Mouse (Mus musculus): ENCODE data around the gene Hist1h2ad. TPM values are rescaled to one million over a fixed set of nuclear protein-coding genes. Genes with fewer than 3 reads are reported as not detected.
"Not testable (repeated sequence)": the region's sequence is repeated elsewhere in the genome, so short reads cannot be mapped to it uniquely, and the experiment has no call there.

Gene Hist1h2ad
- polyA plus RNA-seq, 1 experiment from 2014 or later, result not detected

GRCm38 (mm10) chr13:23561531-23561882 lies 12.7 kb upstream of the Hist1h2ad start:
- peak overlapping the region; percentile 67 for H3K4me2 ChIP-seq (replicated peaks)
- peak overlapping the region; percentile 62; the same call in 1 of the 2 replicates for H3K9ac ChIP-seq
- not testable (repeated sequence) for H3K4me1 ChIP-seq (replicated peaks; ENCODE audit: control insufficient read depth, insufficient read depth, low read length); H3K27me3 ChIP-seq (ENCODE audit: control insufficient read depth, insufficient read depth, low read length); H3K9me3 ChIP-seq (ENCODE audit: control insufficient read depth, low read length); ATAC-seq (ENCODE audit: low FRiP score); DNase-seq (ENCODE audit: low spot score); H3K36me3 ChIP-seq (replicated peaks; ENCODE audit: control insufficient read depth, insufficient read depth)
- whole genome bisulfite sequencing, result 0% methylated on average over 2 of the region's 5 CpGs
- H3K4me3 ChIP-seq (replicated peaks; ENCODE audit: low read length), result peak overlapping the region; percentile 34
- peak overlapping the region; percentile 96 for H3K27ac ChIP-seq

- not testable (repeated sequence) for H3K9me3 ChIP-seq (ENCODE audit: control insufficient read depth, low read length); H3K4me1 ChIP-seq (replicated peaks; ENCODE audit: control insufficient read depth, insufficient read depth, low read length); H3K27me3 ChIP-seq (ENCODE audit: control insufficient read depth, insufficient read depth, low read length); H3K36me3 ChIP-seq (replicated peaks; ENCODE audit: control insufficient read depth, insufficient read depth)
- Histone ChIP-seq H3K4me3 (replicated peaks; ENCODE audit: low read length) (peak within 1 kb of the TSS; percentile 34), H3K9ac (peak within 1 kb of the TSS; percentile 62), H3K4me2 (replicated peaks) (peak within 1 kb of the TSS; percentile 67), H3K27ac (peak within 1 kb of the TSS; percentile 96)
- DNase-seq (ENCODE audit: low spot score), result peak; percentile 98
- ATAC-seq (ENCODE audit: low FRiP score), result peak; percentile 96
- WGBS, result under 1% methylated on average over 46 of the region's 67 CpGs
Measured at GRCm38 (mm10) chr13:23561883-23562659, 12.1 kb upstream of the Hist1h2ad start, which contains the start of gene Hist1h3e. TSS of gene Hist1h3e (minus strand) at chr13:23562369.

GRCm38 (mm10) chr13:23562699-23563462 lies 11.3 kb upstream of the Hist1h2ad start:
- Histone ChIP-seq H3K4me1 (replicated peaks; ENCODE audit: control insufficient read depth, insufficient read depth, low read length) (no peaks in the 10 kb centered on the region), H3K9me3 (ENCODE audit: control insufficient read depth, low read length) (no peaks in the 10 kb centered on the region), H3K9ac (peak overlapping the region; percentile 62), H3K36me3 (replicated peaks; ENCODE audit: control insufficient read depth, insufficient read depth) (no peaks in the 10 kb centered on the region), H3K27me3 (ENCODE audit: control insufficient read depth, insufficient read depth, low read length) (no peaks in the 10 kb centered on the region), H3K4me2 (replicated peaks) (peak overlapping the region; percentile 67), H3K27ac (peak overlapping the region; percentile 96), H3K4me3 (replicated peaks; ENCODE audit: low read length) (peak overlapping the region; percentile 34)
- WGBS, result 3% methylated on average over 18 of the region's 18 CpGs
- peak; percentile 83 for DNase-seq (ENCODE audit: low spot score)
- peak; percentile 63 for ATAC-seq (ENCODE audit: low FRiP score)

- 86% methylated on average over 2 of the region's 2 CpGs for WGBS
- no peaks in the 10 kb centered on the region for H3K36me3 ChIP-seq (replicated peaks; ENCODE audit: control insufficient read depth, insufficient read depth)
- DNase-seq (ENCODE audit: low spot score), result no peak
- peak overlapping the region; percentile 96; the same call in 1 of the 2 replicates for H3K27ac ChIP-seq
- H3K4me3 ChIP-seq (replicated peaks; ENCODE audit: low read length), result no peak overlapping the region
- no peak for ATAC-seq (ENCODE audit: low FRiP score)
- H3K4me1 ChIP-seq (replicated peaks; ENCODE audit: control insufficient read depth, insufficient read depth, low read length), result no peaks in the 10 kb centered on the region
- no peak overlapping the region for H3K9ac ChIP-seq
- no peak overlapping the region for H3K4me2 ChIP-seq (replicated peaks)
- no peaks in the 10 kb centered on the region for H3K9me3 ChIP-seq (ENCODE audit: control insufficient read depth, low read length)
- no peaks in the 10 kb centered on the region for H3K27me3 ChIP-seq (ENCODE audit: control insufficient read depth, insufficient read depth, low read length)
Measured at GRCm38 (mm10) chr13:23564482-23564881, 9.7 kb upstream of the Hist1h2ad start.

- DNase-seq (ENCODE audit: low spot score); H3K9me3 ChIP-seq (ENCODE audit: control insufficient read depth, low read length); ATAC-seq (ENCODE audit: low FRiP score); H3K27me3 ChIP-seq (ENCODE audit: control insufficient read depth, insufficient read depth, low read length); H3K36me3 ChIP-seq (replicated peaks; ENCODE audit: control insufficient read depth, insufficient read depth): not testable (repeated sequence)
- WGBS, result 2% methylated on average over 22 of the region's 41 CpGs
- Histone ChIP-seq H3K4me1 (replicated peaks; ENCODE audit: control insufficient read depth, insufficient read depth, low read length) (peaks cover 25% of the 10 kb centered on the region), H3K4me3 (replicated peaks; ENCODE audit: low read length) (peak overlapping the region; percentile 32), H3K4me2 (replicated peaks) (peak overlapping the region; percentile 67), H3K27ac (peak overlapping the region; percentile 85), H3K9ac (peak overlapping the region; percentile 56)
Measured at GRCm38 (mm10) chr13:23570261-23571021, 3.7 kb upstream of the Hist1h2ad start.

- WGBS, result under 1% methylated on average over 18 of the region's 18 CpGs
- H3K36me3 ChIP-seq (replicated peaks; ENCODE audit: control insufficient read depth, insufficient read depth), result no peaks in the 10 kb centered on the region
- H3K4me3 ChIP-seq (replicated peaks; ENCODE audit: low read length), result peak within 1 kb of the TSS; percentile 32
- peak; percentile 90 for DNase-seq (ENCODE audit: low spot score)
- ATAC-seq (ENCODE audit: low FRiP score), result peak; percentile 93
- H3K9ac ChIP-seq, result peak within 1 kb of the TSS; percentile 63
- H3K27ac ChIP-seq, result peak within 1 kb of the TSS; percentile 85
- H3K4me1 ChIP-seq (replicated peaks; ENCODE audit: control insufficient read depth, insufficient read depth, low read length), result peaks cover 27% of the 10 kb centered on the region
- peak within 1 kb of the TSS; percentile 67 for H3K4me2 ChIP-seq (replicated peaks)
- no peaks in the 10 kb centered on the region for H3K9me3 ChIP-seq (ENCODE audit: control insufficient read depth, low read length)
- no peaks in the 10 kb centered on the region for H3K27me3 ChIP-seq (ENCODE audit: control insufficient read depth, insufficient read depth, low read length)
Measured at GRCm38 (mm10) chr13:23571022-23571503, 3.1 kb upstream of the Hist1h2ad start, which contains the start of the genes Hist1h2ae and Hist1h2bg. TSS of gene Hist1h2ae (minus strand) at chr13:23571220. TSS of gene Hist1h2bg (plus strand) at chr13:23571396.

- not testable (repeated sequence) for H3K36me3 ChIP-seq (replicated peaks; ENCODE audit: control insufficient read depth, insufficient read depth); H3K27me3 ChIP-seq (ENCODE audit: control insufficient read depth, insufficient read depth, low read length); H3K9me3 ChIP-seq (ENCODE audit: control insufficient read depth, low read length); ATAC-seq (ENCODE audit: low FRiP score)
- H3K4me2 ChIP-seq (replicated peaks), result peak overlapping the region; percentile 67
- peak; percentile 51 for DNase-seq (ENCODE audit: low spot score)
- H3K27ac ChIP-seq, result peak overlapping the region; percentile 85
- peak overlapping the region; percentile 32 for H3K4me3 ChIP-seq (replicated peaks; ENCODE audit: low read length)
- H3K9ac ChIP-seq, result peak overlapping the region; percentile 63
- H3K4me1 ChIP-seq (replicated peaks; ENCODE audit: control insufficient read depth, insufficient read depth, low read length), result peaks cover 33% of the 10 kb centered on the region
- WGBS, result 1% methylated on average over 11 of the region's 34 CpGs
Measured at GRCm38 (mm10) chr13:23571504-23572217, 2.5 kb upstream of the Hist1h2ad start.

- Histone ChIP-seq H3K4me2 (replicated peaks) (peak overlapping the region; percentile 67), H3K27ac (peak overlapping the region; percentile 85), H3K9ac (peak overlapping the region; percentile 63), H3K9me3 (ENCODE audit: control insufficient read depth, low read length) (no peaks in the 10 kb centered on the region), H3K27me3 (ENCODE audit: control insufficient read depth, insufficient read depth, low read length) (no peaks in the 10 kb centered on the region), H3K4me3 (replicated peaks; ENCODE audit: low read length) (peak overlapping the region; percentile 35), H3K4me1 (replicated peaks; ENCODE audit: control insufficient read depth, insufficient read depth, low read length) (peaks cover 36% of the 10 kb centered on the region), H3K36me3 (replicated peaks; ENCODE audit: control insufficient read depth, insufficient read depth) (no peaks in the 10 kb centered on the region)
- DNase-seq (ENCODE audit: low spot score) (no peak), ATAC-seq (ENCODE audit: low FRiP score) (no peak)
- 45% methylated on average over 2 of the region's 2 CpGs for WGBS
Measured at GRCm38 (mm10) chr13:23572218-23573033, 1.8 kb upstream of the Hist1h2ad start.
